Mouse (Mus musculus): ENCODE results near the gene Dusp7.

The Dusp7 gene

GRCm38 (mm10) chr9:106392828-106393527 is 24.5 kb downstream of the Dusp7 start:
- 74% methylated on average over 11 of the region's 11 CpGs for WGBS

- 57% methylated on average over 8 of the region's 8 CpGs for WGBS
Observed at GRCm38 (mm10) chr9:106393548-106393947, 25.1 kb downstream of the Dusp7 start.

GRCm38 (mm10) chr9:106394649-106395602 is 26.5 kb downstream of the Dusp7 start:
- 61% methylated on average over 11 of the region's 11 CpGs for WGBS

- WGBS = 94% methylated on average over 4 of the region's 4 CpGs
Observed at GRCm38 (mm10) chr9:106397733-106398132, 29.3 kb downstream of the Dusp7 start.

- WGBS = 74% methylated on average over 9 of the region's 9 CpGs
Observed at GRCm38 (mm10) chr9:106398667-106399311, 30.4 kb downstream of the Dusp7 start.

GRCm38 (mm10) chr9:106399808-106400207 is 31.4 kb downstream of the Dusp7 start:
- WGBS = 92% methylated on average over 3 of the region's 3 CpGs

- WGBS = 81% methylated on average over 5 of the region's 5 CpGs
Observed at GRCm38 (mm10) chr9:106402149-106402548, 33.7 kb downstream of the Dusp7 start.

- 51% methylated on average over 16 of the region's 16 CpGs for WGBS
Observed at GRCm38 (mm10) chr9:106402607-106403375, 34.4 kb downstream of the Dusp7 start.

- 65% methylated on average over 6 of the region's 6 CpGs for WGBS
Observed at GRCm38 (mm10) chr9:106405275-106405674, 36.8 kb downstream of the Dusp7 start.

- 39% methylated on average over 8 of the region's 8 CpGs for WGBS
Observed at GRCm38 (mm10) chr9:106406443-106407078, 38.1 kb downstream of the Dusp7 start.

GRCm38 (mm10) chr9:106409096-106409495 is 40.7 kb downstream of the Dusp7 start:
- WGBS = 97% methylated on average over 4 of the region's 4 CpGs

GRCm38 (mm10) chr9:106410086-106410650 is 41.7 kb downstream of the Dusp7 start:
- WGBS = 87% methylated on average over 2 of the region's 2 CpGs

GRCm38 (mm10) chr9:106411091-106411594 is 42.7 kb downstream of the Dusp7 start:
- WGBS = 39% methylated on average over 9 of the region's 9 CpGs

- WGBS = 82% methylated on average over 6 of the region's 6 CpGs
Observed at GRCm38 (mm10) chr9:106411729-106412128, 43.3 kb downstream of the Dusp7 start.

- 90% methylated on average over 3 of the region's 3 CpGs for WGBS
Observed at GRCm38 (mm10) chr9:106412210-106412609, 43.8 kb downstream of the Dusp7 start.

- WGBS = 96% methylated on average over 5 of the region's 5 CpGs
Observed at GRCm38 (mm10) chr9:106413606-106414005, 45.2 kb downstream of the Dusp7 start.

- 47% methylated on average over 6 of the region's 6 CpGs for WGBS
Observed at GRCm38 (mm10) chr9:106416826-106417225, 48.4 kb downstream of the Dusp7 start.

GRCm38 (mm10) chr9:106417841-106418625 is 49.6 kb downstream of the Dusp7 start:
- 10% methylated on average over 29 of the region's 29 CpGs for WGBS

- WGBS = 8% methylated on average over 2 of the region's 2 CpGs
Observed at GRCm38 (mm10) chr9:106420608-106421007, 52.2 kb downstream of the Dusp7 start.
